Mouse (Mus musculus): ENCODE measurements around the gene Spon2. TPM values are rescaled to one million over a fixed set of nuclear protein-coding genes. Genes with fewer than 3 reads are reported as not detected.

The Spon2 gene
- total RNA-seq, 2 experiments from 2014 or later: not detected

DNA sequence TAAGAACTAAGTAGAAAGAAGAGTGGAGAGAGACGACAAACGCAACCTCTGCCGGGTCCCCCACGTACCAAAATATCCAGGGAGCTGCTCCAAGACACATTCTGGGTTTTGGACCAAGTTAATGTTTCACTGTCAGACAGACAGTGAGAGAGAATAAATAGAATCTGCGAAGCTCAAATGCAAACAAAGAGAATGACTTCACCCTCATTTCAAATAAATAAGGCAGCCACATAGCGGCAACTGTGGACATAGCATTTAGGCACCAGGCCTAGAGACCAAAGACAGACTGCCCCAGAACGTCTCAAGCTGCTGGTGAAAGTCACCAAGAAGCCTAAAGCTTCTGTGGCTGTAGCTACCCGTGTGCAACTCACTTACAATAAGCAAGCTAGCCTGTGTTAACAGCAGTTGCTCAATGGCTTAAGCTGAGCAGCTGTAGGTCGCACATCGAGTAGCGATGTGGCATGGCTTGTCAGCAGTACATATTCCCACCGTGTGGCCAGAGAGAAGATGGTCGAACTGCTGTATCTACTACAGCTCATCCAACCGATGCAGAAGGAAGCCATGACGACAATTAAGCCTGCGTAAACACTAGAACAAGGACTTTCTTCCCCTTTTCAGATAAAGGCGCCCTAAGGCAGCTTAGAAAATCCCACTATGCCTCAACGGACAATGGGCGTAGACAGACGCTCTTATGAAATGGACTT is 643 bp upstream of the Spon2 start:
- ATAC-seq (replicated peaks; ENCODE audit: poor library complexity, severe bottlenecking): peak; percentile 55

DNA sequence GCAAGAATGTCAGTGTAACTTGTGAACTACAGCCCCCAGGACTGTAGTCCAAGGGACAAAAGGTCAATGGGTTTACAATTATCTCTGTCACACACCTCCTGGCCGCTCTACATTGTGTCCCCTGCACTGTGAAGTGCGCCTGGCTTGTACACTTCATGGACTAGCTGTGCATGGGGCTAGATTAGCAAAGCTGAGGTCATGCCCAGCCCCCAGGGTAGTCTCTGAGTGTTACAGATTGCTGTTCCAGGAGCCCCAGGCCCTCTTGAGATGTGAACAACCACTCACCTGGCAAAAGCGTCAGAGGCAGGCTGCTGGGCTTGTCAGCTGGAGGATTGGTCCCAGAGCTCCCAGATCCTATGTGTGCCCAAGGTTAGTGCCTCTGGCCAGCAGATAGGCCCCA is 592 bp downstream of the Spon2 start:
- ATAC-seq (replicated peaks; ENCODE audit: poor library complexity, severe bottlenecking): no peak

GRCm38 (mm10) chr5:33214723-33215122 is 3.5 kb downstream of the Spon2 start:
- no peak for ATAC-seq (replicated peaks; ENCODE audit: poor library complexity, severe bottlenecking)

- no peak for ATAC-seq (replicated peaks; ENCODE audit: poor library complexity, severe bottlenecking)
These were observed 7.0 kb downstream of the Spon2 start for GRCm38 (mm10) chr5:33211254-33211653.

DNA sequence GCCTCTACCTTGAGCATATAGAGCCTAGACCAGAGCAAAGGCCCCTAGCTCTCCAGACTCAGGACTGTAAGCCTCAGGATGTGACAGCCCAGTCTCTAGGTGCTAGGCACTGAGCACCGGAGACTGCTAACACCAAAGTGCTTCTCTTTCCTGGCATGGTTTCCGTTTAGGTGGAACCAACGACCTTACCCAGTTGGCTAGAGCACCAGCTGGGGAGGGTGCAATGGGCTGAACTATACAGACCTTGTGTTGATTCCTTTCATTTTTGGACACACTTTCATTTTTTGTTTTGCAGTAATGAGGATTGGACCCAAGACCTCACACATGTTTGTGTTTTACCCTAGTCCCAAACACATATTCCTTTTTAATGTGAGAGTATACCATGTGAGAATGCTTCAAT is 7.7 kb downstream of the Spon2 start:
- no peak for ATAC-seq (replicated peaks; ENCODE audit: poor library complexity, severe bottlenecking)

DNA sequence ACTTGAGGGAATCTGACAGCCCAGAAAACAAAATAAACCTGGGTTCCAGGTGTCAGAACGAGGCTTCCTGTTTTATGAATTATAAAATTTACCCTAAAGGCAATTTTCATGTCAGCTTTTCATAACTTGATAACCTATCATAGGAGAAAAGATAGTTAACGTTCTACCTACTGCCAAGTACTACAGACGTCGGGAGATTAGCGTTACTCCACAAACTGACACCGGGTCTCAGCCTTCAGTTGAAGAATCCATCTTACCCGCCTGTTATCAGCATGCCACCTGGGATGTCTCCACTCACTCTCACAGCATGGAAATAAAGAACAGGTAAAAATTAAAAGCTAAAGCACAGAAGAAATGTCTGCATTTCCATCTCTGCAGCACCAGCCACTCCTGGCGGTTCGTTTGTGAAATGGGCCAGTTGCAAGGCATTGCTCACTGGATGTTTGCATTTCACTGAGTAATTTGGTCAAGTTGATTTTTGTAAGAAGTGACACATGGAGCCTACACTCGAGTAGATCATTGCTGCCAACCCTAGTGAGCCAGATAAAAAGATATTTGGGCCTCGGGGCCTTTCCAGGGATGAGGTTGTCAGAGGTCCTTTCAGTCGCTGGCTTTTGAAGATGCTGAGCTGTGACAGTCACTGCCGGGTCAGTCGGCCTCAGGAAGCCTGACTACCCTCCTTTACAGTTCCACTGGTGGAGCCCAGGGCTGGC is 9.6 kb downstream of the Spon2 start:
- no peak for ATAC-seq (replicated peaks; ENCODE audit: poor library complexity, severe bottlenecking)

DNA sequence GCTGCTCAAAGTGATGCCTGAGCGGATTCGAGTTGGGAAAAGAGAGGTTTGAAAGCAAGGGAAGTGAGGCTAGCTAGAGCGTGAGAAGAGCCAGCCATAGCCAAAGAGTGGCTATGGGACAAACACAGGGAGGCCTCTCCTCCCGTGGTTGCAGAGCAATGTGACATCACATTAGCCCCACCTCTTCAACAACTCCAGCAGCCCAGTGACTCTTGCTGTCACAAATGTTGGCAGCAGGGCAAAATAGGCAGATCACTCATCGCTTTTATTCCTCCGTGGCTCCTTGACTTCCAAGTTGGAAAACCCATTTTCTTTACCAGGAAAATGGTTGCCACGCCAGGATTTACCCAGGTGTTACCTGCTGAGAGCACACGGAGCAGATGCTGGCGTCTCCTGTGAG is 11.1 kb downstream of the Spon2 start:
- no peak for ATAC-seq (replicated peaks; ENCODE audit: poor library complexity, severe bottlenecking)

- ATAC-seq (replicated peaks; ENCODE audit: poor library complexity, severe bottlenecking): no peak
These were observed 11.9 kb downstream of the Spon2 start for GRCm38 (mm10) chr5:33206328-33206727.

GRCm38 (mm10) chr5:33204284-33204683 is 14.0 kb downstream of the Spon2 start:
- no peak for ATAC-seq (replicated peaks; ENCODE audit: poor library complexity, severe bottlenecking)

DNA sequence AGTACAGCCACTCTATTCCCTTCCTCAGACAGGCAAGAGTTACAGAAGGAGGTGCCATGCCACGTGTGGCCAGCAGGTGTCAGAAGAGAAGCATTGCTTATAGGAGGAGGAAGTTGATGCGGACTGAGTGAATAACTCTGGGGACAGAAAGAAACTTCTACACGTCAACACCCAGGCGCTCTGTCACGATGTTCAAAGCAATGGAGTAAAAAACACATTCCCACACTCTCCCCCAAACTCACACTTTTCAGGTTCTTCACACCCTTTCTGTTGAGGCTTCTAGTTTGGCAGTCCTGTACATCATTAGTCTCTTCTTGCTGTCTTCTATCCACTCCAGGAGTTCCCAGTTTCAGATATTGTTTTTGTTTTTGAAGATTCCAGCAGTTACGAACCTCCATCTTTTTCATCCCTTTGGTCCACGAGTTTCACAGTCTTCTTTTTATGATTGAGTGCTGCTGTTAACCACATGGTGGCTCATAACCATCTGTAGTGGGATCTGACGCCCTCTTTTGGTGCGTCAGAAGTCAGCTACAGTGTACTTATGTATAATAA is 14.5 kb downstream of the Spon2 start:
- peak; percentile 97 for ATAC-seq (replicated peaks; ENCODE audit: poor library complexity, severe bottlenecking)

DNA sequence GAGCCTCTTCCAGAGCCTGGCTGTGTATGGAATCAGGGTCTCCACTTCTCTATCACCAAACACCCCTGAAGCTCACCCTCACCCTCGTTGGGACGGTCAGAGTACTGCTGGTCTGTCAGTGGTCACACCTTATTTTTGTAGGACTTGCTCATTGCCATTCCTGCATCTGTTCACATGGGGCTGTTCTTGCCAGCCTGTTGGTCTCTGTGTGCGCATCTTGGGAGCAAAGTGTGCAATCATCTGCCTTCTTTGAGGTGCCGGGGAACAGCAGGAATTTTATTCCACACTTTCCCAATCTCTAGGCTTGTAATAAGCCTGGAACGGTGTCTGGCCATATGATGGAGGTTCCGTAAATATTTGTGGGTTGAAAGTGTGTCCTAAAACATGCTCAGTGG is 15.1 kb downstream of the Spon2 start:
- ATAC-seq (replicated peaks; ENCODE audit: poor library complexity, severe bottlenecking): no peak

- ATAC-seq (replicated peaks; ENCODE audit: poor library complexity, severe bottlenecking): no peak
These were observed 15.6 kb downstream of the Spon2 start for GRCm38 (mm10) chr5:33202516-33203170.

DNA sequence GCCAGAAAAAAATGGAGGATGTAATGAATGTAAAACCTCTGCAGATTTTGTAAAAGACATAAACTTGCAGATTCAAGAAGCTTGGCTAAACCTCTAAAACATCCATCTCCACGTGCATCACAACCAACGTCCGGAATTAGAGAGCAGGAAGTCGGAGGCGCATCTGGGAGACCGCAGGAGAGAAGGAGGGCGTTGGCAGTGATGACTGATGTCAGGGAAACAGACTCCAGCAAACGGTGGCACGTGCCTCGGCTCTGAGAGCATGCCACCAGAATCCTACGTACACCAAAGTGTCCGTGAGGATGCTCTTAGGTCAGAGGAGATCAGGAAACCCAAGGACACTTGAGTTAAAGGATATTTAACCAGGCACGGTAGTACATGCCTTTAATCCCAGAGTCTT is 16.6 kb downstream of the Spon2 start:
- no peak for ATAC-seq (replicated peaks; ENCODE audit: poor library complexity, severe bottlenecking)

DNA sequence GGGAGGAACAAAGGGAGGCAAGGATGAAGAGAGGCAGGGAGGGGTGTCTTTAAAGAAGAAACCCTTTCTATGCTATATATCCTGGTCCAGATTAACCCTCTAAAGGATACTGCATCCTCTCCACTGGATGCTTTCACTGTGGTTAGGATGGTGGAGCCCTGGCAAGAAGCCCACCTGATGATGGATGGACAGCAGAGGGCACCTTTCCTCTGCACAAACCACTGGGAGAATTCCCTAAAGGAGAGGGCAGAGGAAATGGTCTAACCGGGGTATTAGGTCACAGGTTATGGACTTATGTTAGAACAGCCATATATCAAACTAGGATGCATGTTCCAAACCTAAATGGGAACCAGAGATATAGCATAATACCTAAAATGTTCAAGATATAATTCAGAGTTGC is 18.2 kb downstream of the Spon2 start:
- no peak for ATAC-seq (replicated peaks; ENCODE audit: poor library complexity, severe bottlenecking)

DNA sequence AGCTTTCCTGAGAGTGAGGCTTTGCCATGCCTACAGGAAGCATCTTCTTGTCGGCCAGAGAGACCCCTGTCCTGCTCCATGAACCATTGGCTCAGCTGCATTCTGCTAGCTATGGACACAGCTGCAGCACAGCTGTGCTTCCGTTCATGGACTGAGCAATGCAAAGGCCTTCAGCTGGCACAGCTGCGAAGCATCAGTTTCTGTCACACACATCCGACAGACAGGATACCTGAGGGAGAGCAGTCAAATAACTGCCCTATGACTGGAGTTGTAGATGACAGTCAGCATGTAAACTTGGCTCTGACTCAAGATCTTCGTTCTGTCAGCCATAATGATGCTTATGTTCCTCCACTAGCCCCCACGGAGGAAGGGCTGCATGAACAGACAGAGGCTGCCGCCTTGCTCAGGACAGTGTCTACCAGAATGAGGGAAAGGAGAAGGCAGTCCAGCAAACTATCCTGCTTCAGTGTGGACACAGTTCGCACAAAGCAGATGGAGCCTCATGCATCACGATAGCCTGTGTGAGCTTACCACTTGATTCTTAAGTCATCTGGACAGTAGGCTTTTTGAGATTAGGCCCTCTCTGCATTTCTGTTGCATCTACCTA is 22.9 kb downstream of the Spon2 start:
- no peak for ATAC-seq (replicated peaks; ENCODE audit: poor library complexity, severe bottlenecking)

GRCm38 (mm10) chr5:33193567-33193966 is 24.7 kb downstream of the Spon2 start:
- no peak for ATAC-seq (replicated peaks; ENCODE audit: poor library complexity, severe bottlenecking)

Other genes starting within 250 kb of the Spon2 start
- 285 and 301 TPM in 2 replicates for gene Ywhah, start 199.6 kb downstream of the Spon2 start, total RNA-seq (2014; fragmentation: Nextera tagmentation)
- 123 and 125 TPM in 2 replicates for gene Ywhah, start 199.6 kb downstream of the Spon2 start, total RNA-seq (2017)
- gene Slc5a1, start 114.2 kb downstream of the Spon2 start, total RNA-seq (2014; fragmentation: Nextera tagmentation): not detected in 2 replicates
- gene Slc5a1, start 114.2 kb downstream of the Spon2 start, total RNA-seq (2017): not detected in 2 replicates
- 97.5 and 121 TPM in 2 replicates for gene Ctbp1, start 56.5 kb upstream of the Spon2 start, total RNA-seq (2014; fragmentation: Nextera tagmentation)
- gene Ctbp1, start 56.5 kb upstream of the Spon2 start, total RNA-seq (2017): 95.4 and 119 TPM in 2 replicates
- 46.0 and 68.6 TPM in 2 replicates for gene Maea, start 117.1 kb upstream of the Spon2 start, total RNA-seq (2014; fragmentation: Nextera tagmentation)
- gene Maea, start 117.1 kb upstream of the Spon2 start, total RNA-seq (2017): 204 and 205 TPM in 2 replicates
- gene Uvssa, start 160.1 kb upstream of the Spon2 start, total RNA-seq (2014; fragmentation: Nextera tagmentation): 7.0 and 9.5 TPM in 2 replicates
- 5.8 and 6.6 TPM in 2 replicates for gene Uvssa, start 160.1 kb upstream of the Spon2 start, total RNA-seq (2017)
- 0.60 TPM in 1 of 2 replicates, not detected in the other for gene Nkx1-1, start 215.5 kb upstream of the Spon2 start, total RNA-seq (2014; fragmentation: Nextera tagmentation)
- gene Nkx1-1, start 215.5 kb upstream of the Spon2 start, total RNA-seq (2017): not detected in 2 replicates